Mouse (Mus musculus) retina, embryonic 14.5 days (tissue): ENCODE data around the gene Skap2.

Source experiments
- DNase-seq: peaks from one replicate; pipeline ENCODE4 v3.0.0-alpha.2; 2015; ENCODE audit warnings: low spot score

The Skap2 gene

DNA sequence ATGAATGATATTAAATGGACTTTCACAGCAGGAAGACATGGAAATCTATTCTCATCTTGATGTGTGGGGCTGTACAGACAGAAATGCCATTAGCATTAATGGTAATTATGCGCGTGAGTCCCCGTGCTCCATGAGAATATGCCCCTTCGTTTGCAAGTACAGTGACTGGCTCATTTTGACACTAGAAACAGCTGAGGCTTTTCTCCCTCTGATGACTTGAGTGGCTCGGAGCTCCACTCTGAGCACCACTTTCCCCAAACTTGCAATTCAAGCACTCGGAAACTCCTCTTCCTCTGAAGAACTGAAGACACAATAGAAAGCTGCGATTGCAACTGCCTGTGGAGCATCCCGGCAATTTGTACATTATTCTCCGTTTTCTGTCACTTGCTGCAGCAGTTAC lies 169.3 kb downstream of the Skap2 start:
- no peak for DNase-seq

DNA sequence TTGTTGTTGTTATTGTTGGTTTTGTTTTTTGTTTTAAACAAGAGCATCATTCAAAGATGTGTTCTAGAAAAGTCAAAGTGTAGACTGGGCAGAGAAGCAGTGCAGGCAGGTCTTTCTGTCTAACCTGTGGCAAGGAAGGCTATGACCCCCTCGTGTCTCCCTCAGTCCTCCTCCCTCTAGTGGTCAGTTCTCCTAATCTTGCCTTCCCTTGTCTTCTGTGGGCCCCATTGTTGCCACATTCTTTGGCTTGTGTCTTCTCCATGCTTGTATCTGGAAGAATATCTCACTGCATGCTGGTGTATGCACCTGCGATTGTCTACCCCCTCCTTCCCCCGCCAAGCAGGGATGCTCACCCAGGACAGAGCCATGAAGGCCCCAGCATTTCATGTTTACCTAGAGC lies 174.2 kb downstream of the Skap2 start:
- no peak for DNase-seq

DNA sequence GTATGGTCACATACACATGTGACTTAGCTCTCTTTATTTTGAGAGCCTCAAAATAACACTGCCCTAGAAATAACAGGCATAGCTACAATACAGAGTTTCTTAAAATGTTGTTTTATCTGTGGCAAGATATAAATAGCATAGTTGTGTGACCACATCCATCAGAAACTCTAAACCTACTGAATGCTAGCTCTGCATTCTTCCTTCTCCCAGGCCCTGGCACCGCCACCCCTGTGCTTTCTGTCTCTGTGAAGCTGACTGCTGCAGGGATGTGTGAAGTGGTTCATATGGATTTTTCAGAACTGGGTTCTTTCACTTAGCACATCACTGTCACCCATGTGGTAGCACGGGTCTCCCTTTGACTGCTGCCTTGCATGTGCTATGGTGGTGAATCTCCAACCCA lies 179.0 kb downstream of the Skap2 start:
- no peak for DNase-seq

DNA sequence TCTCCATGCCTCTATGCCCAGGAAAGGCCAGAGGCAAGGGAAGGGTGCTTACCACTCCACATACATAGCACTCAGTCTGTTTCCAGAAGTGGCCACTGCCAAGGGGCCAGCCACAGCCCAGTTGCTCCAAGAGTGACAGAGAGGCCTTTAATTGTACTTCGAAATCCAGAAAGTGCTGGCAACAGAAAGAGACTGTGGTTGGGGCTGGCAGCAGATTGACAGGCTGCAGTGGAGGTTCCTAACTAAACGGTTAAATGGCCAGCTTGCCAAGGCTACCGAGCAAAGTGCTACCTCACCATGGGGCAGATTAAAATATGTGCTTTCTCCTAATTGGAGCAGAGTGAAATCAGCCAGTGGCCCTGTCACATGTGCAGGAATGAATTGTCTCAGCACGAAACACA lies 186.7 kb downstream of the Skap2 start:
- no peak for DNase-seq

DNA sequence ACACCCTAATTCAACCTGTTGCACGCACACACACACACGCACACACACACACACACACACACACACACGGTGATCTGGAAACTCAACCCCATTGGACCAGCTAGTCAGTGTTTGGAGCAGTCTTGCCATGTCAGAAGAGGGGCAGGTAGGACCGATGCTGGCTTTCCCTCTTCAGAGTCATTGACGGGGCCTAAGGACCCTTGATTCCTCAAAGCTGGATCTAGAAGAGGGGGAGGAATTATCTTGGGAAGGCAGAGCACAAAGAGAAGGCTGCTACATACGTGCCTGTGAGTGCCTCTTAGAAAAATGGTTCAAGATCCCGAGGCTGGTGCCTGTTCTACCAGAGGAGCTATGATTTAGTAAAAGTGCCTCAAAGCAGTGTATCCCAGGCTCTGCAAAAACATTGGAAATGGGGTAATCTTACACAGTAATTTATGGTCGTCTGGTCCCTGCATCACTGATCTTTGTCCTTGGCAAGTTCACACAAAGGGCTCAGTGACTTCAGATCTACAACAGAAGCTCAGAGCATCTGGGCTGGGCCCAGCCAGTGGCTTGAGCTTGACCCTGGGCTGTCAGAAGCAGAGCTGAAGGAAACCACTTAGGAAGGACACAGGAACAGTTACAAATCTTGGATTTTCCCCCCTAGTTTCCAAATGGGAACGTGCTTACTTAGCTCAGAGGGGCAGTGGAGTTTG lies 188.1 kb downstream of the Skap2 start:
- DNase-seq = no peak

DNA sequence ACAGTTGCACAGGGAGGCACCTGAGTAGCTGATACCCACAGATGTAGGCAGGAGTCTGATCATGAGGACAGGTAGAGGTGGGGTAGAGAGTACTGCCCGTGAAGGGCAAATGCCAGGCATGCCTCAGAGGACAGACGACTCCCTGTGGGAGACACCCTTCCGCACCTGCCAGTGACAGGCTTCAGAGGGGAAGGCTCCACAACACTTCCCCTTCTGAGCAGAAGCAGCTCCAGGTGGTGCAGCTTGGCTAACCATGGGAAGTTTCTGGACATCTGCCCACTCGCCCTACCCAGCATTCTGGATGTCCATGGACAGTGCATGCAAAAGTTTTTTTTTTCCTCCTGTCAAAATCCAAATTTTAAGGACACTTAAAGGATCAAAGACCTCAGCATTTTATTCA lies 190.3 kb downstream of the Skap2 start:
- no peak for DNase-seq

DNA sequence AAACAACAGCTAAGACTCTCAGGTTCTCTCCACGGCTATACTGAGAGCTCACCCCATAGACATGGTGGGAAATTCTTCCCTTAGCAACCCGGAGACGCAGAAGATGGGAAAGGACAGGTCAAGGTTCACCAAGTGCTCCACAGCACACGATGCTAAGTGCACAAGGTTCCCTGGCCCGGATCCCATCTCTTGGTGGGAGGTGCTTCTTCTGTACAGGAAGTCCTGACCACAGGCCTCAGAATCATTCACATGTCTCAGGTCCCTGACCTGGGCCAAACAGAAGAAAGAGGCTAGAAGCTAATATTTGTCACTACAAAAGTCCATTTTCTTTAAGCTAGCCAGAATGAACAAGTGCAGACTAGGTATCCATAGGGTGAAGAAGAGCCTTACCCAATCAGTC lies 191.5 kb downstream of the Skap2 start:
- DNase-seq = no peak

DNA sequence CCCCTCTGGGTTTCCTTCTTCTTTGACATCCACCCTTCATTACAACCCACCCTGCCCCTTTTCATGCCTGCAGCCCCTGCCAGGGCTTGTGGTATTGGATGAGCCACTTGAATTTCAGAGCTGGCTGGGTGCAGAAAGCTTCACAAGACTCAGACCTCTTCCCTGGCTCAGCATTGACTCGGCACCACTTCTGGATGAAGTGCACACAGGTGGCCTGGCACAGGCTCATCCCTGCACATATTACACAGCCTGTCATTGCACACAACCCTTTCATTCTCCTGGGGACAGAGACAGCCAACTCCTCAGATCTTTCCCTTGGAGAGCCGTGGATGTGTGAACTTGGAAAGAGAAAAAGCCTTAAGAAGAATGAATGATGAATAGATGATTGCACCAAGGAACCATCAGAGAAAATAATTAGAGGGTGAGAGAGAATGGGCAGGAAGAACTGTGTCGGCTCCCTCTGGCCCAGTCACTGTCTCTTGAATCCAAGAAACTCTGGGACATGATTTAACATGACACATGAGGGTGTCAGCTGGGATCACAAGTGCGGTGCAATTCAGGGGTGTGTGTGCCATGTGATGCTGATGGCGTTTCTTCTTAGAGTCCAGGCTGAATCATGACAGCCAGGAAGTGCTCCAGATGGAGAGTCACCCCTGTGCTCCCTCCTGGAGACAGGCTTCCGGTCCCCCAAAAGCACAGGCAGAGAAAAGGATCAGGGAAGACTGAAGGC lies 195.3 kb downstream of the Skap2 start:
- no peak for DNase-seq

DNA sequence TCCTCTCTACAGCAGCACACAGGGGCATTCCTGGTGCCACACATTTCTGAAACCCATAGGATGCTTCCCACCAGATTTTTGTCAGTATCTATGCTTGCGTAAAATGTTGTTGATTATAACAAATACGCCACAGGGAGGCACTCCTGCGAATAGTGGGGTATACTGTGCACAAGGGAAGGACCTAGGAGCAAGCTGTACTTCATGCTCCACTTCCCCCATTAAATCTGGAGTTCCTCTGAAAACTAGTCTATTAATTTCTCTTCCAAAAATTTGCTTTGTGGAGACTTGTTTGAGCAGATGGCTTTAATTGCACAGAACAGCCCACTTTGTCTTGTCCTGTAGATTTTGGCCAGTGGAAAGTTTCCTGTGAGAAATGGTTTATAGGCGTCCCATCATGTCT lies 201.4 kb downstream of the Skap2 start:
- DNase-seq = no peak

DNA sequence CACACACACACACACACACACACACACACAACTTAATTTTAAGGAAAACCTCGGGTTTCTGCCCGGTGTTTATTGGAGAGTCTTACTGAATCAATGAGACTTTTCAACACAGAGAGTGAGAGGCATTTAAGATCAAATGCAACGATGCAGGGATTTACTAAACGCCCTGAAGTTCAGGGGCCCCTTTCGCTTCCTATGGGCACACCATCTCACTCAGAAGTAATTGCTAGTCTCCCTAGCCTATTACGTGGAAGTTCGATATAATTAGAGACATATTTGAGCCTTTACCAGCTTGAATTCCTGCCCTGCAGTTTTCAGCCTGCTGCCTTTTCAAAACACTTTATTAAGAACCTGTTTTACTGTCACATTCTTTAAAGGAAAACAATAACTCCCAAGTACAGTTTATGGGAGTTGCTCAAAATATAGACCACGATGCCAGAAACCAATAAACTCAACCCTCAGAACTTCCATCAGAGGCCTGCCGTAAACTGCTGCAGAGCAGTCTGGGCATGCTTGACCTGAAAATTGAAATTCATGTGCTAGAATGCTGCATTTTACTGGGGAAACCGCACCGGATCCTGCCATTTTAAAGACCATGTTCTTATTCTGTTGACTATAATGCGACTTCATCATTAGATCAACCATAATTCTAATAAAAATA lies 203.1 kb downstream of the Skap2 start:
- no peak for DNase-seq

DNA sequence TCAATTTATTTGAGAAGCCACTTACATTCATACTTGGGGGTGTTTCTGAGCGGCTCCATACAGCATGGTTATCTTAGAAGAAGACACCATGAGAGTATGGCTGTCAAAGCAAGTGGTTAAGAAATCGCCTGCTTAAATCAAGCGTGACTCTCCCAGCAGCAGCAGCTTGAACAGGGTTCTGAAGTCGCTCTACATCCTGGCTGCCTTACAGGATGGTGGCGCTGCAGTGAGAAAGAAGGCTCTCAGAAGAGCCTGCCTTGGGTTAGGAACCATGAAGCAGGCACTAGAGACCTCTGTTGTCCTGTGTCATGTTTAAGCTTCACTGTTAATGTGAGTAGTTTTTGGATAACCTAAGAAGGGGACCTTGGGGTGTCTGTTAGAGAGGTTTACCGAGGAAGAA lies 204.3 kb downstream of the Skap2 start:
- DNase-seq = no peak
